Mouse (Mus musculus) embryonic fibroblast, embryonic 13.5 days (primary cell): Measurements from ENCODE around the gene Eno2.

ENCODE experiments used
- CTCF ChIP-seq: IDR thresholded peaks from 2 replicates; pipeline ENCODE4 v1.5.1; 2011; ENCODE audit warnings: mild to moderate bottlenecking, control low read depth, low read length, moderate library complexity, borderline replicate concordance; ENCODE audit not compliant: insufficient read depth
- POLR2A ChIP-seq: IDR thresholded peaks from 2 replicates; pipeline ENCODE4 v1.6.1; 2011; ENCODE audit warnings: low read depth, mild to moderate bottlenecking, control low read depth, low read length, moderate library complexity

DNA sequence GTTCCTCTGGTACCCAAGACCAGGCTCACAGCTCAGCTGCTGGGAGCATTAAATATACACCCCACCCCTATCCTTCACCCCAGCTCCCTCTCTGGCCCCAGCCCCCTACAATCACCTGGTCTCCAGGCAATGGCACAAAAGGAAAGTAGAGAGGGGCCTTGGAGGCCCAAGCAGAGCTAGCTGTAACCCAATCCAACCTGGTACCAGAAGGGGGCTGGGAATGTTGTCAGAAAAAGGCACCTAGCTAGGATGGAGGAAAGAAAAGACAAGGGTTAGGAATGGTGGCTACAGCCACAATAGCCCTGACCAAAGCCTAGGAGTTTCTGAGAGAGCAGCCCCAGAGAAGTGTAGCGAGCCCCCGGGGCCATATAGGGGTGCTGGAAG is 10.6 kb downstream of the Eno2 start:
- TF ChIP-seq CTCF, result no peak
- 0 out of 2 replicates have a peak, but pooled peaks have one; percentile 9 for TF ChIP-seq POLR2A
